Mouse (Mus musculus) gastrocnemius, adult 8-10 months (tissue): ENCODE data around the gene Nphp4. TPM values are rescaled to one million over a fixed set of nuclear protein-coding genes. Genes with fewer than 3 reads are reported as not detected.

Source experiments
- DNase-seq, 2 experiments: peaks; one replicate each; pipeline ENCODE4 v3.0.0; 2022; ENCODE audit warnings: low spot score in 2 of 2
- total RNA-seq, 4 experiments: library from RNA; stranded (reverse); gene quantifications; 2 replicates each; pipeline ENCODE4 v1.2.4; 2022

Nphp4 gene
- total RNA-seq, result under 1 TPM; 0.40 to 0.92 (median 0.44) TPM

GRCm38 (mm10) chr4:152476427-152477023 lies at the start of gene Nphp4:
Gene Nphp4, plus strand, starts transcription at chr4:152476706.
- no peak for DNase-seq

- no peak for DNase-seq
Observed at GRCm38 (mm10) chr4:152428259-152428658, 48.2 kb upstream of the Nphp4 start.

GRCm38 (mm10) chr4:152432308-152432707 lies 44.2 kb upstream of the Nphp4 start:
- DNase-seq, result no peak

DNA sequence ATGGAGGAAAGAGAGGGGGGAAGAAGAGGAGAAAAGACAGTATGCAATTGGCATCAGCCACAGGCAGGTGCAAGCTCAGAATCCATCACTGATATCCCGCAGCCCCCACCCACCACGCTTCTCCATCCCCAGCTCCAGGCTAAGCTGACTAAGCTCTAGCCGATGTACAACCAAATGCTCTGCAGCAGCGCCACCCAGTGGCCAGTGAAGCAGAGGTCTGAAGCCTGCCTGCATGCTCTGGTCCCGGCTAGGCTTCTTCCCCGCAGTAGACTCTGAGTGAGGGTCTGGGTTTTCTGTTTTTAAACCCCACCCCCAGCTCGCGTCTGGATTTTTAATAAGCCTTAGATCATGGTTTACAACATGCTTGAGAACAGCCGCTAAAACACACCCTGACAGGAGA lies 41.7 kb upstream of the Nphp4 start:
- DNase-seq, result peak; percentile 64 to 81

GRCm38 (mm10) chr4:152435255-152435654 lies 41.3 kb upstream of the Nphp4 start:
- peak; percentile 44 to 60 for DNase-seq

GRCm38 (mm10) chr4:152440882-152441281 lies 35.6 kb upstream of the Nphp4 start:
- no peak for DNase-seq

DNA sequence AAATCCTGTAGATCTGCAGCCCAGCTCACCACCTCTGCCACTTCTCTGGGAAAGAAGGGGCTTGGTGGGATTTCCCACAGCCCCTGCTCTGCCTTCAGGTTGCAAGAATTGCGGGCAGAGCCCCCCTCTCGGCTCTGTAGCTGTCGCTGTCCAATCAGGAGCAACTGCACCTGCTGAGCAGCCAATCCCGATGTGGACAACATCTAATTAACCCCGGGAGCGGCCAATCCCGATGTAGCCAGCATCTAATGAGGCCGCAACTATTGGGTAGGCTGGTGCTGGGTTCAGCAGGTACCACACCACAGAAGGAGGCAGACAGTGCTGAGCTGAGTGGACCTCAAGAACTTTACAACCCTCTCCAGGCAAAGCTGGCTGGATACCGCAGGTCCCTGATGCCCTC lies 35.0 kb upstream of the Nphp4 start:
- DNase-seq, result no peak

DNA sequence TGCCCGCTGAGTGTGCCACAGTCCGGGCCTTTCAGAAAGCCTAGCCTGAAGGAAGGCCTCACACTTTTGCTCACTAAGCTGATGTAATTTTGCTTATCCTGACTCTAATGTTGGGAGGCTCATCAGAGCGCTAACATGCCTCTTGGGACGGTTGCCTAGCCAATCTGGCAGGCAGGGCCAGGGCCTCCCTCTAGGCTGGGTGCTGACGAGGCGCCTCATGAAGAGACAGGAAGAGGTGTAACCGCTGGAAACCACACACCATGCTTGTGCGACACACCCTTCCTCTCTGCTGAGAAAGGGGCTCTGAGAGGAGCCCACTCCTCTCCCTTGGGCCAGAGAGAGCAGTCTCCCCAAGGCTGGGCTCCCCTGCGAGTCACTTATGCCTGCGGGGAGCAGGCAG lies 30.3 kb upstream of the Nphp4 start:
- no peak for DNase-seq

DNA sequence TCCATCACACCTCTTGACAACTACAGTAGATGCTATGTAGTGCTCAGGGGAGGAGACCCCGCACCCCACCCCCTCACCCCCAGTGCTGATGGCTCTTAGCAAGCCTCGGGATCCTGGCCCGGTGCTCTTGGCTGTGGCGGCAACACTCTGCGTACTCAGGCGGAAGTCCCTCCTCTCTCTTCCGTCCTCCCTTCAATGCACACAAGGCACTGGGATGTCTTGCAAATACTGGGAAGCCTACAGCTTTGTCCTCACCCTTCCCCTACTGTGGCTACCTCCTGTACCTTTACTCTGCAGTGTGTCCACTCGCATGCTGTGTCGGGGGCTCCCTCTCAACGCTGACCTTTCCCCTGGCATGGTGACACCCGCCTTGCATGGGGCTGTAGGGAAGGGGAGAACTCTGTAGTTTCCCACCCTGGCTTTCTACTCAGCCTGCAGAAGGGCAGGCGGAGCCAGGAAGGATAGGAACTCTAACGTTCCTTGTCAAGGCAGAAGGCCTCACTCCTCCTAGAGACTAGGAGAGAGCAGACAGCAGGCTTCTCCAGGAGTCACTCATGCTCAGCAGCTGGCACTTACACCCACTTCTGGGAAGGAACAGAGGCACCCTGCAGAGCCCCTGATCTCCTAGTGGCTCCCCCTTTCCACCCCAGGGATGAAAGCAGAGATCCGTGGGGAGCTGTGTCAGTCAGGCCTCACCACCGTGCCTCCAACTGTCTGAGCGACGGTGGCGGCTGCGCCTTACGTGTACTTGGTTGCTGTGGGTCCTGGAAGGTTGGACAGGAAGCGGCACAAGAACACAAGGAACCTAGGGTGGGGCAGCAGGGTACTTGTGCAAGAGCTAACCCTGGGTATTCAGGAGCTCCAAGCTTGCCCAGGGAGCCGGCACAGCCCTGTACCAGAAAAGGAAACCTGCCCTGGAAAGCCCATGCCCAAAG lies 28.5 kb upstream of the Nphp4 start:
- no peak for DNase-seq

GRCm38 (mm10) chr4:152448666-152449018 lies 27.9 kb upstream of the Nphp4 start:
- DNase-seq, result no peak

DNA sequence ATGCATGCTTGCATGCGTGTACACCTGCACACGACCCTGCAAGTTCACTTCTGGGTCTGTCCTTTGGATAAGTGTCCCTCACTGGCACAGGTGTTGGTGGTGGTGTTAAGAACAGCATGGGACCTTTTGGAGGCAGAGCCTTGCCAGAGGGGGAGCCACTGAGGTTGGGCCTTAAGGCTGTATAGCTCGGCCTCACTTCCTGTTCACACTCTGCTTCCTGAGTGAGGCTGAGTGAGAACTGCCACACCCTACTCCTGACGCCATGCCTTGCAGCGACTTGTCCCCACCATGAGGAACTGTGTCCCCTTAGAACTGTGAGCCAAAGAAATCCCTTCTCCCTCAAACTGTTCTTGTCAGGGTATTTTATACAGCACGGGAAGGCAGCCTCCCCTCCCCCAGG lies 25.1 kb upstream of the Nphp4 start:
- no peak for DNase-seq

- no peak for DNase-seq
Observed at GRCm38 (mm10) chr4:152453079-152453478, 23.4 kb upstream of the Nphp4 start.

- no peak for DNase-seq
Observed at GRCm38 (mm10) chr4:152454153-152454552, 22.4 kb upstream of the Nphp4 start.

- no peak for DNase-seq
Observed at GRCm38 (mm10) chr4:152456609-152457008, 19.9 kb upstream of the Nphp4 start.

DNA sequence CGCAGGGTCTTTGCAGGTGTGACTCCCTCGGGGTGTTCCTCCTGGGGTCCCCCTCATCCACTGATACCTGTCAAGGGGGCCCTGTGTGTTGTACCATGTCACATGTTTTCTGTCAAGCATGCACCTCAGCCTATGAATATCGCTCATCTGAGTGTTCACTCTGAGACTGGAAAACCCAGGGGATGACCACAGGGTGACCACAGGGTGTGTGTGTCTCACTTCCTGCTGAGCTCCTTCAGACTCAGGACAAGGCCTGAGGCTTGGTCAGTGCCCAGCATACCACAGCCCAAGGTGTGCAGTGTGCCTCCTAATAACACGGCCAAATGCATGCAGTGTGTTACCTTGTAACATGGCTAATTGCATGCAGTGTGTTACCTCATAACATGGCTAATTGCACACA lies 18.8 kb upstream of the Nphp4 start:
- DNase-seq, result no peak

- no peak for DNase-seq
Observed at GRCm38 (mm10) chr4:152462516-152462915, 14.0 kb upstream of the Nphp4 start.

GRCm38 (mm10) chr4:152463147-152463546 lies 13.4 kb upstream of the Nphp4 start:
- DNase-seq, result peak; percentile 65 to 77

DNA sequence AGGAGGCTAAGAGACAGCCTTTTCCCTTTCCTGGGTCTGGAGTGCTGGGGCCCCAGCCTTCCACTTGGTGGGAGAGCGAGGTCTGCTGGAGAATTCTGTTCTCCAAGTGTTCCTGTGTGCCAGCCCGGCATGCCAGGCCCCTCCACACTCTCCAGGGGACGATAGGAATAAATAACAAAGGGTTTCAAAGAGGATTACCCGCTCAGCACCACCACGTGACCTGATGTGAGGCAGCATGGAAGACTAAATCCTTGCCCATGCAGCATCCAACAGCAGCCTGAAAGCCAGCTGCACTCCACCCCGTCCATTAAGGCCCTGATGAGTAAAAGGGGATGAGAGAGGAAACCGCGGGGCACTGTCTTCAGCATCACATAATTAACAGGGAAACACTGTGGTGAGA lies 11.4 kb upstream of the Nphp4 start:
- no peak for DNase-seq

DNA sequence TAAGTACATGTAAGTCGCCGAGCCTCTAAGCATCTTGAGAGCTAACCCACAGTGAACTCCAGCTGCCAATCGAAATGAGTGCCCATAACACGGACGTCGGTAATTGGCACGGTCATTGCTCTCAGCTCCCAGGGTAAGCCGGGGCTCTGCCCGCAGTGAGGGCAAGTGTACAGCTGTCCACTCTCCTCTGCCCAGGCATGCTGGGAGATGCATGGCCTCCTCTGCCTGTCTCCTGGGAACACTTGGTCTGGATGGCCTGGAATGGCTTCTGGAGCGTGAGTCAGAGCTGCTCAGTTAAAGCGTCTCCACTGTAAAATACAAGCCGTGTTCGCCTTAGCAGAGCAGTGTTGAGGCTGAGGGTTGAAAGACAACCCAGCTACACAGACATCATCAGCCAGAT lies 9.9 kb upstream of the Nphp4 start:
- no peak for DNase-seq

GRCm38 (mm10) chr4:152467951-152468350 lies 8.6 kb upstream of the Nphp4 start:
- no peak for DNase-seq

DNA sequence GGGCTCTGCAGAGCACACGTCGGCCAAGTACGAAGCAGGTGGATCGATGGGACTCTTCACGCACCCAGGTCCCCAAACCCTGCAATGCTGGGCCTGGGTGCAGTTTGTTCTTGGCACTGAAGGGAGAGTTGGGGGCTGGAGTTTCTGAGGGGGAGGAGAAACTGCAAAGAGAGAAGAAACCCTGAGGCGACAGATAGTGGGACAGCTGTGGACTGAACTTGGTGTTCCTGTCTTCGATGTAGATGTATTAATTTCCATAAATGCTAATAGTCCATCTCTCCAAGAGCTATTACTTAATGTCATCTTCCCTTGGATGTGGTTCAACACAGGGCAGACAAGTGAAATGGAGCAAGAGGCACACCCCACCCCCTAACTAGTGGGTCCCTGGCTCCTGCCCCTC lies 565 bp upstream of the Nphp4 start:
- no peak for DNase-seq

DNA sequence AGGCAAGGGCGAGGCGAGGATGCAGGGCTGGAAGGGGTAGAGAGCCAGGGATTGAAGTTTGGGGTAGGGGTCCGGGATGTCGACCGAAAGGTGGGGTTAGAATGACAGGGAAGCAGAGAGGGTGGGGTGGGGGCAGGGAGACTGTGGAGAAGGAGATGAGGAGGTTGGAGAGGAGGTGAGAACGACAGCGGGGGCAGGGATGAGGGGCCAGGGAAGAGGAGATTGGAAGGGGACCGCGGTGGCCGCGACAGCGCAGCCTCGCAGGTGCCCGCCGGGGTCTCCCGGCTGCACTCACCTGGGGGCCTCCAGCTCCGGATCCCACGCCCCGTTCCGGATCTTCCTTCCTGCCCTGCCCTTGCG lies 580 bp downstream of the Nphp4 start:
- DNase-seq, result no peak
